Mouse (Mus musculus): Measurements from ENCODE around the gene Ptgfrn.

- no peak for TF ChIP-seq POLR2A (IDR thresholded peaks at IDR 0.05; ENCODE audit: low read depth, low read length)
- no peak for TF ChIP-seq CTCF (conservative IDR thresholded peaks at IDR 0.05; ENCODE audit: insufficient read depth, insufficient read length, low read depth, low read length)
Observed at GRCm38 (mm10) chr3:101021481-101022051, 88.5 kb downstream of the Ptgfrn start.
